Comparison of ENCODE assay signal across 20 mouse cellular contexts in the genomic region with DNA sequence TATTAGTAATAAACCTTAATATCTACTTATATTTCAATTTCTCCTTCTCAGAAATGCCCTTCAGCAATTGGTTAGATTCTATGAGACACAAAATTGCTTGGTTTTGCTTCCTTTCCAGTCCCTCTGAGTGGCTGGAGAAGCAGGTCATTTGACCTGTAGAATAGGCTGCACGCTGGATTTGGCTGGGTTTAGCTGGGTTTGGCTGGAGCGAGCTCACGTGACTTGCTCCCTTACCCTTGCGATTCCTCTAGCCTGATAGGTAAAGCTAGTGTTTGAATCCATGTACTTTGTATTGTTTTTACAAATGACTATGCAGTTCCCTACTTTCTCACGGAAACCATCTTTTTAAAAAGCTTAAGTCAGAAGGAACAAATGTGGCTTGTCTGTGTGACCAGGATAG.
DNase-seq lines count a peak whose midpoint lies in the region; ATAC-seq and TF ChIP-seq lines count a peak whose summit lies in the region.
"Had no signal": no experiment of that assay in that cellular context is flagged by ENCODE, and none has a peak within 500 bp of the region (broad histone marks: within the 10 kb centered on the region; RNA-seq: fewer than 3 reads in every experiment).

No protein-coding gene starts in this region.

- no peaks in the 10 kb centered on the region for H3K9me3 ChIP-seq in hindbrain, postnatal 0 days (ENCODE audit: low read length)
- H3K9me3 ChIP-seq: forebrain, embryonic 12.5 days; heart, embryonic 13.5 days; limb, embryonic 12.5 days; liver, embryonic 13.5 days; midbrain, embryonic 12.5 days had no signal

- H3K9ac ChIP-seq in liver, adult 2 months (ENCODE audit: low read depth, low read length), result no peak overlapping the region
- no peak overlapping the region for H3K9ac ChIP-seq in hindbrain, postnatal 0 days (replicated peaks; ENCODE audit: low read length)
- H3K9ac ChIP-seq: forebrain, embryonic 12.5 days; heart, embryonic 13.5 days; limb, embryonic 12.5 days; liver, embryonic 13.5 days; lung, embryonic 14.5 days; midbrain, embryonic 12.5 days had no signal

- peak overlapping the region; percentile 48 for H3K4me3 ChIP-seq in gastrocnemius, adult 2 months
- H3K4me3 ChIP-seq in liver, adult 2 months (ENCODE audit: insufficient read depth, low read depth, low read length), result no peak overlapping the region
- no peak overlapping the region for H3K4me3 ChIP-seq in hindbrain, postnatal 0 days (ENCODE audit: low read length)
- no peak overlapping the region for H3K4me3 ChIP-seq in thymus, adult 2 months (ENCODE audit: control insufficient read depth, insufficient read depth, low read length)
- H3K4me3 ChIP-seq: erythroblast, embryonic 14.5 days; forebrain, embryonic 12.5 days; heart, embryonic 13.5 days; limb, embryonic 12.5 days; liver, embryonic 13.5 days; midbrain, embryonic 12.5 days had no signal

- WGBS in liver, adult 2 months, result 75% methylated on average over 5 of the region's 5 CpGs
- 76% methylated on average over 5 of the region's 5 CpGs for WGBS in hindbrain, postnatal 0 days
- 97% methylated on average over 5 of the region's 5 CpGs for WGBS in thymus, adult 2 months

- H3K79me2 ChIP-seq in liver, adult 2 months (ENCODE audit: control insufficient read depth, insufficient read depth, low read length), result no peaks in the 10 kb centered on the region

- no peak for TF ChIP-seq POLR2A in liver, adult 2 months (IDR thresholded peaks at IDR 0.05; ENCODE audit: extremely low read depth, insufficient read depth, low read length)
- TF ChIP-seq POLR2A in thymus, adult 2 months (IDR thresholded peaks at IDR 0.05; ENCODE audit: control insufficient read depth, extremely low read depth, insufficient read depth, low read length, poor library complexity), result no peak

- no peak for TF ChIP-seq CTCF in gastrocnemius, adult 2 months (IDR thresholded peaks at IDR 0.05)
- no peak for TF ChIP-seq CTCF in liver, adult 2 months (IDR thresholded peaks at IDR 0.05; ENCODE audit: low read depth, low read length)
- no peak for TF ChIP-seq CTCF in hindbrain, postnatal 0 days (IDR thresholded peaks at IDR 0.05; ENCODE audit: low read depth)
- no peak for TF ChIP-seq CTCF in thymus, adult 2 months (IDR thresholded peaks at IDR 0.05; ENCODE audit: borderline replicate concordance, control insufficient read depth, extremely low read depth, insufficient read depth, low read length, poor library complexity)

- H3K36me3 ChIP-seq in liver, adult 2 months (ENCODE audit: control insufficient read depth, insufficient read depth, low read length), result no peaks in the 10 kb centered on the region
- H3K36me3 ChIP-seq in hindbrain, postnatal 0 days (ENCODE audit: insufficient read depth, low read length), result no peaks in the 10 kb centered on the region
- H3K36me3 ChIP-seq in thymus, adult 2 months (ENCODE audit: control insufficient read depth, insufficient read depth, low read length), result no peaks in the 10 kb centered on the region
- H3K36me3 ChIP-seq: forebrain, embryonic 12.5 days; heart, embryonic 13.5 days; limb, embryonic 12.5 days; liver, embryonic 13.5 days; midbrain, embryonic 12.5 days had no signal

- peak; percentile 46 for DNase-seq in gastrocnemius, adult 2 months
- DNase-seq in gastrocnemius, adult 8-10 months (ENCODE audit: low spot score in 2 of 2), result no peak
- DNase-seq in liver, adult 2 months (ENCODE audit: extremely low read depth, low read depth, low spot score), result peak; percentile 21
- no peak for DNase-seq in liver
- DNase-seq in kidney, postnatal 10 days, result peak; percentile 56
- DNase-seq in hindbrain, postnatal 0 days (ENCODE audit: low spot score), result no peak
- no peak for DNase-seq in thymus, adult 2 months
- DNase-seq: adrenal gland, postnatal 14 days; cerebellum, adult 9-10 months; heart, adult 18-20 months; heart, postnatal 14 days; layer of hippocampus, postnatal 36 days; liver, embryonic 13.5 days; lung, embryonic 14.5 days had no signal

- ATAC-seq in hindbrain, postnatal 0 days, result no peak

- no peak overlapping the region for H3K27ac ChIP-seq in gastrocnemius, adult 2 months
- H3K27ac ChIP-seq in liver, adult 2 months (replicated peaks; ENCODE audit: insufficient read depth, low read depth, low read length), result no peak overlapping the region
- H3K27ac ChIP-seq in hindbrain, postnatal 0 days, result no peak overlapping the region
- H3K27ac ChIP-seq in thymus, adult 2 months (ENCODE audit: control insufficient read depth, insufficient read depth, low read length), result no peak overlapping the region
- H3K27ac ChIP-seq: forebrain, embryonic 12.5 days; heart, embryonic 13.5 days; limb, embryonic 12.5 days; liver, embryonic 13.5 days; midbrain, embryonic 12.5 days had no signal

- intact Hi-C loops in gastrocnemius, adult 2 months (cut with DNase I), result no loop called here

- H3K27me3 ChIP-seq in liver, adult 2 months (ENCODE audit: control insufficient read depth, insufficient read depth, low read length), result no peaks in the 10 kb centered on the region
- H3K27me3 ChIP-seq in hindbrain, postnatal 0 days (ENCODE audit: insufficient read depth, low read length), result no peaks in the 10 kb centered on the region
- H3K27me3 ChIP-seq in thymus, adult 2 months (ENCODE audit: control insufficient read depth, insufficient read depth, low read length), result no peaks in the 10 kb centered on the region
- H3K27me3 ChIP-seq: CH12.LX; forebrain, embryonic 12.5 days; heart, embryonic 13.5 days; limb, embryonic 12.5 days; liver, embryonic 13.5 days; midbrain, embryonic 12.5 days had no signal

- no peaks in the 10 kb centered on the region for H3K4me1 ChIP-seq in liver, adult 2 months (ENCODE audit: control insufficient read depth, insufficient read depth, low read length)
- H3K4me1 ChIP-seq in hindbrain, postnatal 0 days (ENCODE audit: insufficient read depth, low read length), result no peaks in the 10 kb centered on the region
- no peaks in the 10 kb centered on the region for H3K4me1 ChIP-seq in thymus, adult 2 months (replicated peaks; ENCODE audit: control insufficient read depth, insufficient read depth, low read length)
- H3K4me1 ChIP-seq: forebrain, embryonic 12.5 days; heart, embryonic 13.5 days; liver, embryonic 13.5 days; midbrain, embryonic 12.5 days had no signal

- no peak overlapping the region for H3K4me2 ChIP-seq in hindbrain, postnatal 0 days (ENCODE audit: low read depth, low read length)
- H3K4me2 ChIP-seq: forebrain, embryonic 12.5 days; heart, embryonic 13.5 days; limb, embryonic 12.5 days; liver, embryonic 13.5 days; lung, embryonic 14.5 days; midbrain, embryonic 12.5 days had no signal

Comparison
In these comparisons a context has a peak if more than half of its experiments do, and no peak if none do; other contexts are left out.
1. DNase-seq: peak in gastrocnemius, adult 2 months (single experiment), liver, adult 2 months (single experiment) and kidney, postnatal 10 days (single experiment); none in gastrocnemius, adult 8-10 months (0 of 2), liver (single experiment), hindbrain, postnatal 0 days (single experiment) and thymus, adult 2 months (single experiment).